Mouse (Mus musculus): ENCODE measurements around the gene Ncoa1.

The Ncoa1 gene

GRCm38 (mm10) chr12:4211174-4211573 lies 265.8 kb downstream of the Ncoa1 start:
- DNase-seq (ENCODE audit: low spot score), result no peak

DNA sequence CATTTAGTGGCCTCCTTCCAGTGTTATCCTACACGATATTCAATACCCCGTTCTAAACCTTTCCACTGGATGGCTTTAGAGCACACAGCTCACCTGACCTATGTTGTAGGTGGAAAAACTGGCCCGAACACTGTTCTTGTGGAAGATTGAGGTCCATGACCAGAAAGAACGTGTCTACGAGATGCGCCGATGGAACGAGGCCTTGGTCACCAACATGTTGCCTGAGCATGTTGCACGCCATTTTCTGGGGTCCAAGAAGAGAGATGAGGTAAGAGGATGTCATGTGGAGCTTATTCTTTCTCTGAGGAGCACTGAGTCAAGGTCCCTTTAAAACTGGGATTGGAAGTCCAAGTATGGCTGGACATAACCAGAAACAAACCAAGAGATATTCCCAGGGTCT lies 267.8 kb downstream of the Ncoa1 start:
- no peak for DNase-seq (ENCODE audit: low spot score)

GRCm38 (mm10) chr12:4208405-4209133 lies 268.4 kb downstream of the Ncoa1 start:
- peak; percentile 51 for DNase-seq (ENCODE audit: low spot score)

DNA sequence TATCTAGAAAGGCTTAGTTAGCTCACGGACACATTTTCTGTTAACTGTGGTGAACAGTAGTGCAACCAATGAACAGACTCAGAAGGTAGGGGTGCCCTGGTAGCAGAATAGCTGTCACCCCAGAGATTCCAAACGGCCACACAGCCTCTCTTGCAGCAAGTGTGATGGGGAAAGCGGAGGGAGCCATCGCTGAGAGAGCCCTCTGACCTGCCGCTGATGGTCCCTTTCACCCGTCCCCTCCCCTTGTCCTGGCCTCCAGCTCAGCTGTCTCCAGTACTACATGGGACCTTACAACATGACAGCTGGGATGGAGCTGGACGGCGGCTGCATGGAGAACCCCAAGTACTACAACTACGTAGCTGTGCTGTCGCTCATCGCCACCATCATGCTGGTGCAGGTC lies 270.9 kb downstream of the Ncoa1 start:
- DNase-seq (ENCODE audit: low spot score), result no peak

- DNase-seq (ENCODE audit: low spot score), result no peak
Observed at GRCm38 (mm10) chr12:4202206-4202605, 274.8 kb downstream of the Ncoa1 start.

GRCm38 (mm10) chr12:4201454-4202200 lies 275.4 kb downstream of the Ncoa1 start:
- no peak for DNase-seq (ENCODE audit: low spot score)

GRCm38 (mm10) chr12:4199271-4199670 lies 277.7 kb downstream of the Ncoa1 start:
- no peak for DNase-seq (ENCODE audit: low spot score)

GRCm38 (mm10) chr12:4198702-4199101 lies 278.3 kb downstream of the Ncoa1 start:
- DNase-seq (ENCODE audit: low spot score), result no peak

All from ovary, postnatal 36 days (tissue).